Mouse (Mus musculus) CH12.LX (cell line): ENCODE measurements around the gene Bach2. TPM values are rescaled to one million over a fixed set of nuclear protein-coding genes. Genes with fewer than 3 reads are reported as not detected.

Source experiments
- DNase-seq: peaks from one replicate; pipeline ENCODE4 v3.0.0-alpha.2; 2013; ENCODE audit errors: extremely low read depth
- H3K27ac ChIP-seq: 2 replicates; pipeline ENCODE4 v1.5.1; 2012; ENCODE audit warnings: low read depth, mild to moderate bottlenecking, control low read depth, moderate library complexity; ENCODE audit not compliant: insufficient read depth
- H3K27me3 ChIP-seq: replicated peaks from 2 replicates; pipeline ENCODE3; 2012; ENCODE audit warnings: inconsistent platforms
- H3K36me3 ChIP-seq, 2 experiments: replicated peaks in 1 of 2; 2 replicates each; pipeline versions ENCODE3 to v1.6.1; 2012; ENCODE audit warnings: inconsistent platforms in 1 of 2, low read length in 1 of 2, mild to moderate bottlenecking in 1 of 2, mixed read lengths in 1 of 2, moderate library complexity in 1 of 2; ENCODE audit not compliant: control insufficient read depth in 1 of 2, insufficient read depth in 1 of 2
- H3K4me1 ChIP-seq, 2 experiments: 2 replicates each; pipeline ENCODE4 v1.6.1; 2012; ENCODE audit warnings: inconsistent platforms in 1 of 2, moderate library complexity in 1 of 2; ENCODE audit not compliant: insufficient read depth in 2 of 2, control insufficient read depth in 1 of 2
- H3K4me2 ChIP-seq: 2 replicates; pipeline ENCODE4 v1.6.1; 2012; ENCODE audit warnings: low read depth, mild to moderate bottlenecking, control low read depth; ENCODE audit not compliant: poor library complexity, insufficient read depth, severe bottlenecking
- H3K4me3 ChIP-seq, 3 experiments: fragments of 150-350 bp in 1 of 3; sonication (generic) in 1 of 3; replicated peaks in 1 of 3; 2 replicates each; pipeline versions ENCODE3 to v1.5.1; 2011 to 2012; ENCODE audit warnings: low read depth in 2 of 3, low read length in 2 of 3, mild to moderate bottlenecking in 2 of 3, moderate library complexity in 2 of 3, control low read depth in 1 of 3, improper control_type of control experiment in 1 of 3, inconsistent platforms in 1 of 3, mixed read lengths in 1 of 3; ENCODE audit not compliant: poor library complexity in 1 of 3
- H3K79me2 ChIP-seq: replicated peaks from 2 replicates; pipeline ENCODE4 v1.6.1; 2012; ENCODE audit warnings: mild to moderate bottlenecking, moderate library complexity; ENCODE audit not compliant: control insufficient read depth, poor library complexity, insufficient read depth, severe bottlenecking; ENCODE audit errors: extremely low read depth
- H3K9ac ChIP-seq: 2 replicates; pipeline ENCODE4 v1.6.1; 2012; ENCODE audit warnings: low read depth, mild to moderate bottlenecking, control low read depth, moderate library complexity; ENCODE audit not compliant: insufficient read depth
- H3K9me3 ChIP-seq: replicated peaks from 2 replicates; pipeline ENCODE3; 2012; ENCODE audit warnings: low read length, inconsistent platforms, mixed read lengths
- IRF4 ChIP-seq: IDR thresholded peaks from 2 replicates; pipeline ENCODE4 v1.6.1; 2014; ENCODE audit warnings: low read depth, mild to moderate bottlenecking, inconsistent platforms, low read length, improper control_type of control experiment
- JUND ChIP-seq: conservative IDR thresholded peaks from 2 replicates; pipeline ENCODE4 v1.6.1; 2011; ENCODE audit warnings: low read depth, low read length, improper control_type of control experiment
- MAFK ChIP-seq: IDR thresholded peaks from 2 replicates; pipeline ENCODE4 v1.6.1; 2011; ENCODE audit warnings: low read length, improper control_type of control experiment; ENCODE audit not compliant: insufficient replicate concordance
- MAZ ChIP-seq: IDR thresholded peaks from 2 replicates; pipeline ENCODE4 v1.6.1; 2012; ENCODE audit warnings: low read depth, mild to moderate bottlenecking, inconsistent platforms, low read length, improper control_type of control experiment, moderate library complexity
- NELFE ChIP-seq: IDR thresholded peaks from 2 replicates; pipeline ENCODE4 v1.6.1; 2011; ENCODE audit warnings: low read depth, low read length, improper control_type of control experiment
- NRF1 ChIP-seq: IDR thresholded peaks from 2 replicates; pipeline ENCODE4 v1.6.1; 2014; ENCODE audit warnings: low read depth, mild to moderate bottlenecking, inconsistent platforms, low read length, improper control_type of control experiment, moderate library complexity
- POLR2A ChIP-seq: IDR thresholded peaks from 2 replicates; pipeline ENCODE4 v1.6.1; 2011; ENCODE audit warnings: low read depth, mild to moderate bottlenecking, improper control_type of control experiment, low read length
- RAD21 ChIP-seq: IDR thresholded peaks from 2 replicates; pipeline ENCODE4 v1.6.1; 2011; ENCODE audit warnings: low read depth, mild to moderate bottlenecking, low read length, improper control_type of control experiment, moderate library complexity
- RCOR1 ChIP-seq: conservative IDR thresholded peaks from 2 replicates; pipeline ENCODE4 v1.6.1; 2012; ENCODE audit warnings: low read depth, mild to moderate bottlenecking, inconsistent platforms, low read length, improper control_type of control experiment
- TBP ChIP-seq: conservative IDR thresholded peaks from 2 replicates; pipeline ENCODE4 v1.6.1; 2011; ENCODE audit warnings: low read depth, low read length, improper control_type of control experiment
- TCF12 ChIP-seq: IDR thresholded peaks from 2 replicates; pipeline ENCODE4 v1.6.1; 2014; ENCODE audit warnings: low read depth, mild to moderate bottlenecking, inconsistent platforms, low read length, improper control_type of control experiment
- USF2 ChIP-seq: conservative IDR thresholded peaks from 2 replicates; pipeline ENCODE4 v1.6.1; 2011; ENCODE audit warnings: low read depth, low read length, improper control_type of control experiment
- ZKSCAN1 ChIP-seq: IDR thresholded peaks from 2 replicates; pipeline ENCODE4 v1.6.1; 2012; ENCODE audit warnings: low read depth, inconsistent platforms, low read length, improper control_type of control experiment, borderline replicate concordance
- dilution Hi-C: fragments of 300-500 bp; cut with MboI; formaldehyde crosslinking; loops from 2 replicates; pipeline ENCODE4 v1.14.3; 2020; ENCODE audit warnings: low sequenced_read_pairs; ENCODE audit not compliant: extremely low pct_unique_long_range_greater_than_20kb, extremely low pct_ligation_motif_present
- in situ Hi-C: fragments of 300-500 bp; cut with MboI; formaldehyde crosslinking; loops from 3 replicates; pipeline ENCODE4 v1.14.3; 2019; ENCODE audit warnings: low sequenced_read_pairs, low pct_ligation_motif_present, low pct_unique_long_range_greater_than_20kb, mixed read lengths
- polyA plus RNA-seq: library from polyadenylated mRNA; unstranded; fragments of >175 nt; gene quantifications from 2 replicates; pipeline ENCODE4 v1.2.1, GENCODE M21; 2012; ENCODE audit warnings: low read depth; ENCODE audit not compliant: insufficient read length
- total RNA-seq, 2 experiments: library from RNA; depleted of rRNA; stranded (reverse); fragments of 300-350 nt in 1 of 2; fragments of >200 nt in 1 of 2; gene quantifications; 2 replicates each; pipeline ENCODE4 v1.2.3; 2012 to 2014

Bach2 gene
- total and polyA plus RNA-seq, 3 experiments: 0.11 TPM; not detected in 2

DNA sequence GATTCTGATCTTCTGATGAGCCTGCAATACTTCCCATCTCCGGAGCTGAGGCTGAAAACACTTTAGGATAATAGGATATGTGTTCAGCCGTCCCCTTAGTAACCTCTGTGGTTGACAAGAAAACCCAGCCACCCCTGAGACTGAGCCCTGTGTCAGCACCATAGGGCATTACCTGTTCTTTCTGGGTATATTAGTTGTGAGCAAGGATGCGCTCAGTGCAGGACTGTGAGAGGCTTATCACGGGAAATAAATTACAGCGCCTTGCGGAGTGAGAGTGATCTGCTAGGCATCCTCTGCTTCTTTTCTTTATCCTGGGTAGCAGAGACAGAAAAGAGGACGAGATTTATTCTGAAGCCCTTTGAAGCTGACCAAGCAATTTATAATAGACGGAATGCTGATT, 129.7 kb downstream of the Bach2 start:
- DNase-seq: no peak
- H3K36me3 ChIP-seq: no peaks in the 10 kb centered on the region
- H3K9me3 ChIP-seq: no peaks in the 10 kb centered on the region
- no peaks in the 10 kb centered on the region for H3K79me2 ChIP-seq
- H3K9ac ChIP-seq: no peak overlapping the region
- no peak overlapping the region for H3K4me2 ChIP-seq
- no peak overlapping the region for H3K27ac ChIP-seq
- TF ChIP-seq USF2 (no peak), TCF12 (no peak)
- H3K27me3 ChIP-seq: peaks cover 3% of the 10 kb centered on the region
- no peak overlapping the region for H3K4me3 ChIP-seq
- H3K4me1 ChIP-seq: peaks cover 3 to 14% of the 10 kb centered on the region in 2 experiments
- dilution Hi-C loops (no loop called here), in situ Hi-C loops (no loop called here)

GRCm38 (mm10) chr4:32373085-32373484, 134.5 kb downstream of the Bach2 start:
- no peaks in the 10 kb centered on the region for H3K36me3 ChIP-seq
- peaks cover 6 to 36% of the 10 kb centered on the region in 2 experiments for H3K4me1 ChIP-seq
- peak; percentile 27 for DNase-seq
- H3K9me3 ChIP-seq: no peaks in the 10 kb centered on the region
- dilution Hi-C loops (no loop called here), in situ Hi-C loops (no loop called here)
- H3K79me2 ChIP-seq: no peaks in the 10 kb centered on the region
- peaks cover 3% of the 10 kb centered on the region for H3K27me3 ChIP-seq
- TF ChIP-seq NRF1 (no peak), IRF4 (no peak), JUND (no peak), MAZ (no peak), RCOR1 (no peak), RAD21 (no peak), NELFE (no peak), ZKSCAN1 (no peak), TBP (no peak), MAFK (no peak), TCF12 (no peak)
- H3K27ac ChIP-seq: no peak overlapping the region
- no peak overlapping the region for H3K9ac ChIP-seq
- H3K4me3 ChIP-seq: no peak overlapping the region
- no peak overlapping the region for H3K4me2 ChIP-seq

DNA sequence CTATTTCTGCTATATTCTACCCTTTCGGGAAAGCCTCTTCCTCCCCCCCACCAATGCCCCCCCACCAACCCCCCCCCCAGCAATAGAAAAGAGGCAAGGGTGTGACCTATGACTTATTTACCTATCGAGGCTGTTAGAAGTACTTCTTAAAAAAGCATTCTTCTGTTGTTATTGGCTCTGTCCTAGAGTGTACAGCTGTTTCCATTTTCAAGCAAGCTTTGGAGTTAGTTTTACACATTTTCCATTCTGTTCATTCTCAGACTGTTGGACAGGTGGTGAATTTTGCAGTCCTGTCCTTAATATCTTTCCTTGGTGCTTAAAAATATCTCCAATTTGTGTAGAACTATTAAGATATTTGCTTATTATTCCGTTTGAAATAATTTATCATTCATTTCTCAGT, 134.9 kb downstream of the Bach2 start:
- no peak for TF ChIP-seq POLR2A
- Histone ChIP-seq H3K4me2 (no peak overlapping the region), H3K4me1 (peaks cover 6 to 36% of the 10 kb centered on the region in 2 experiments), H3K9me3 (no peaks in the 10 kb centered on the region), H3K27ac (no peak overlapping the region), H3K79me2 (no peaks in the 10 kb centered on the region), H3K4me3 (no peak overlapping the region), H3K36me3 (no peaks in the 10 kb centered on the region), H3K27me3 (peaks cover 3% of the 10 kb centered on the region), H3K9ac (no peak overlapping the region)
- peak; percentile 13 for DNase-seq
- in situ Hi-C loops: no loop called here
- dilution Hi-C loops: no loop called here
